Mouse (Mus musculus) cerebellum, postnatal 10 days (tissue): ENCODE results near the gene Fam129a.

Source experiments
- DNase-seq, 2 experiments: peaks; one replicate each; pipeline ENCODE4 v3.0.0; 2021; ENCODE audit warnings: mixed read lengths in 2 of 2

Gene Fam129a

GRCm38 (mm10) chr1:151584565-151585216 lies 13.7 kb downstream of the Fam129a start:
- no peak for DNase-seq

DNA sequence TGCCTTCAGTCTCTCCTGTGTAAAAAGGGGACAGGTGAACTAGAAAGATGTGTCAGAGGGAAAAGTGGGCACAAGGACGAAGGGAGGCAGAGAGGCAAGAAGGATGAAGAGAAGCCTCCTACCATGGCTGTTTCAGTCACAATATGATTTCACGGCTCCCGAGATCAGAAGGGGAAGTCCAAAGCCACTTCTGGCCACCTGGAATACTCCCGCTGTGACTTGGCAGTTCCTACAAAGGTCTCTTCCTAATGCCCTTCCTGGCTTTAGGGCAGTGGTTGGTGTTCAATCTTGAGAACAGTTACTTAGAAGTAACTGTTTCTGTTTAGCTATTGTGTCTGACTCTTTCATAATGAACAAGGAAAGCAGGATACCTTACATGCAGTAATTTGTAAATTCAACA lies 14.7 kb downstream of the Fam129a start:
- peak; percentile 16 to 25 for DNase-seq

GRCm38 (mm10) chr1:151592085-151593017 lies 21.4 kb downstream of the Fam129a start:
- no peak for DNase-seq

- DNase-seq = no peak
Measured at GRCm38 (mm10) chr1:151594906-151595305, 23.9 kb downstream of the Fam129a start.

- DNase-seq = no peak
Measured at GRCm38 (mm10) chr1:151595600-151596299, 24.8 kb downstream of the Fam129a start.

DNA sequence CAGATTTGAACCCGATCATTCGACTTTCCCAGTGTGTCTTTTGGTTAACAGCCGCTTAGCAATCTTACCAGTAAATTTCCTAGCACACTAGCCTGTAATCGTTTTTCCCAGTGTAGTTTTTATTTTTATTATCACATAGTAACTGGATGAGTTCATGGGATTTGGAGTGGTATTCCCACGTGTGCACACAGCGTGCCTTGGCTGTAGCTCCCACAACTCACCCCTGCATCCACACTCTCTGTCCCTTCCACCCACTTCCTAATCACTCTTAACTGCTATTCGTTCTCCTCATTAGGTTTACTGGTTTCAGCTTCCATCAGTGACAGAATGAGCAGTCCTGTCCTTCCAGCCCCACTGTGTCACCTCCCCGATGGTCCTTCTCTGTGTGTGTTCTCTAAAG lies 25.6 kb downstream of the Fam129a start:
- no peak for DNase-seq

- no peak for DNase-seq
Measured at GRCm38 (mm10) chr1:151597677-151598297, 26.8 kb downstream of the Fam129a start.

DNA sequence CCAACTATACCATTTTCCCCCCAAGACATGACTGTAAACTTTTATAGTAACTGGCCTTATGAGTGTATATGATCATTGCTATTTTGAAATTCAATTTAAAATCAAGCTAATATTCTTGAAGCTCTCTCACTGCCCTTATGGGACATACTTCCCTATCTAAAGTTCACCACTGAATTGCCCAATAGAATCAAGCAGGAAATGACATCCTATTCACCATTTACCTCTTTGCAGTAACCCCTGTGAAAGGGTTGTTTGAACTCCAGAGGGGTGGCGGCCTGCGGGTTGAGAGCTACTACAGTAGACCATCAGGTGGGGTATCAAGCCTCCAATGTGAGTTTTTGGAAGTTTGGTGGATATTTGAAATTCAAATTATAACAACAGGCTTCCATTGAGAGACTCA lies 27.9 kb downstream of the Fam129a start:
- no peak for DNase-seq

DNA sequence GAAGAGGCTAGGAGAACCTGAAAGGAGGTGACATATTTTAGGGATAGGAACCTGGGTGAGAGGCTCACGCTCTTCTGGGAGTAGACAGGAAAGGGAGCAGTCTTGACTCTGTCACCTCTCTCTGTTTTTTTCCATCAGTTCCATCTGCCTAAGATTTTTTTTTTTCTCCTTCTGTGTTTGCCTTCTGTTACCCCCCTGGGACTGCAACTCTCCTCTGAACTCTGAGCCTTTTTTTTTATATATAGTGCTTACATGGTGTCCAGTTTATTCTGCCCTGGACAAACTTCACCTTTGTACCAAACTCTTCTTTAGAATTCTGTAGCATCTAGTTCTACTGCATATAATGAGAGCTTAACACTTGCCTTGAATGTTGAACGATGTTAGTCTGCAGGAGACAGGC lies 33.3 kb downstream of the Fam129a start:
- no peak for DNase-seq

- peak in 1 of 2 experiments; percentile 8 for DNase-seq
Measured at GRCm38 (mm10) chr1:151607957-151608356, 37.0 kb downstream of the Fam129a start.

DNA sequence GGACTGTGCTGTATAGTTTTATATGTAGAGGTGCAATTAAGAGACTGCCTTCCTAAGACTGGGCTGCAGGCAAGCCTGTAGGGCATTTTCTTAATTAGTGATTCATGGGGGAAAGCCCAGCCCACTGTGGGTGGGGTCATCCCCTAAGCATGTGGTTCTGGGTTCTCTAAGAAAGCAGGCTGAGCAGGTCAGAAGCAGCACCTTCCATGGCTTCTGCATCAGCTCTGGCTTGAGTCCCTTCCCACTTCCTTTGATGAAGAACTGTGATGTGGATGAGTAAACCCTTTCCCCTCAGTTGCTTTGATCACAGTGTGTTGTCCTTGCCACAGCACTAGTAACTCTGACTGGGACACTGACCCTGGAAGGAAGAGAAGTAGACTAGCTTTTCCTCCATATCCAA lies 39.6 kb downstream of the Fam129a start:
- no peak for DNase-seq

GRCm38 (mm10) chr1:151614320-151614935 lies 43.4 kb downstream of the Fam129a start:
- DNase-seq = no peak

DNA sequence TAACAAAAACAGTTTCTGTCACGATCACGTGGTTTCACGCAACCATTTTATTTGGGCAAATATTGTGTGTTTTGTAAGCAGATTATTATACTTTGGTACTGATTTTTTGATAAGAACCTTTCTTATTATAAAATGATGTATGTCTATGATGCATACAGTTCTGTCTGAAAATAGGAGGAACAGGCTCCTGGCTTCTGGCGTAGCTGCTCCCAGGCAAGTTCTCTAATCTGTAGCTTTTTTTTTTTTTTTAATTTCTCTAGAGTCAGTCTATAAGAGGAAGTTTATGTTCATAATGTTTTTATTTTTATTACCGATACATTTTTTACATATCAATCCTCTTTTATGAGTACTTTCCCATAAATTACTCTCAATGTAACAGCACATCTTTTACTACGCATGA lies 44.6 kb downstream of the Fam129a start:
- no peak for DNase-seq

DNA sequence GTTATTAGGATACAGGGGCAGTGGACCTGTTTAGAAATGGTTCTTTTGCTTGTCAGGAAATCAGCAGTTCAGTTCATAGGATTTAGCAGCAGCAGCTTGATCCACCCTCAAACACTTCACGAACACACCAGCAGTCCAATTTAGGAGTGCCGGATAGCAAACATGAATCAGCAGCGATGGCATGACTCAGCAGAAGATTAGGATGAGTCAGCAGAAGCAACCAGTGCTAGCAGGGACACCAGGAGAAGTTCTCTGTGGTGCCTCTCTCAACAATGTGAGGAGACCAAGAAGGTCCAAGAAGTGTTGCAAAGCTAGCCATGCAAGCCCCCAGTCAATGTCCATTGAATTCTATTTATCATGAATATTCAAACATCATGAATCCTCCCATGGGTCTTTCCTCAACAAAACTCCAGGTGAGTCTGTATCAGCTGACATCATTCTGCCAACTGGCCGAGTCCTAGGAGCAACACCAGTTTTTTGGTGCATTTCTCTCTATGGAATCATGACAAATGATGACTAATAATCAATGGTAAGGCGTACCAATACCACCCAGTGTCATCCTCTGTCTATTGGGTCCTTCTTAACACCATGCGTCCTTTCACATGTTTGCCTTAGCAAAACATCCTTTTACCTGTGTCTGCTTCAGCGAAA lies 45.7 kb downstream of the Fam129a start:
- DNase-seq = no peak

DNA sequence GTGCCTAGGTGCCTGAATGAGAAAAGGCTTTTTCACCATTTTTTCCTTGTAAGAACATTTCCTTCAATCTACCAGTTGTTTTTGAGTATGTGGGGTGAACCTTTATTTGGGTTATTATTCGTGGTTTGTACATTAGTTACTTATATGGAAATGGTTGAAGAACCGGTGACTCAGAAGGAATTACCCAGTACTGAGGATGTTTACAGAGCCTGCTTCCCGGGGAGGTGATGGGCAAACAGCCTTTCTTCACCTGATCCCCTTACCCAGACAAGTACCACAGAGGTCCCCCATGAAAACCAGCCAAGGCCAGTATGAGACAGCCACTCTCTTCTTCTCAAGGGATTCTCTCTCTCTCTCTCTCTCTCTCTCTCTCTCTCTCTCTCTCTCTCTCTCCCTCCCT lies 47.3 kb downstream of the Fam129a start:
- DNase-seq = no peak

DNA sequence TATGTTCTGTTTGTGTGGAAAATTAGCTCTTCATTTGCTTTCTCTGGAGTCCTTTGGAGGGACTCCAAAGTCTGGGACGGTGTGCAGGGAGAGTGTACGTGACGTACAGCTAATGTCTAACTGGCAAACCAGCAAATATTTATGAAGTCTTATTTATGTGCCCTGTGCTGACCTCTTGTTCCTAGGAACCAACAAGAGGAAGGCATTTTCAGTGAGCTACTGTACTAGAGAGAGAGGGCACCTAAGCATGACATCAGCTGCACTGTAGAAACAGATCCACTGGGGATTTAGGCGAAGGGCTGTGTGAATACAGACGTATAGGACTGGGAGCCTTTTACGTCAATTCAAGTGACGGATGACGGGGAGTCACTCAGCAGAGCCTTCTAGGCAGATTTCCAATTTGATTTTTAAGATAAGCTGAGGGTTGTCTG lies 48.3 kb downstream of the Fam129a start:
- DNase-seq = no peak

DNA sequence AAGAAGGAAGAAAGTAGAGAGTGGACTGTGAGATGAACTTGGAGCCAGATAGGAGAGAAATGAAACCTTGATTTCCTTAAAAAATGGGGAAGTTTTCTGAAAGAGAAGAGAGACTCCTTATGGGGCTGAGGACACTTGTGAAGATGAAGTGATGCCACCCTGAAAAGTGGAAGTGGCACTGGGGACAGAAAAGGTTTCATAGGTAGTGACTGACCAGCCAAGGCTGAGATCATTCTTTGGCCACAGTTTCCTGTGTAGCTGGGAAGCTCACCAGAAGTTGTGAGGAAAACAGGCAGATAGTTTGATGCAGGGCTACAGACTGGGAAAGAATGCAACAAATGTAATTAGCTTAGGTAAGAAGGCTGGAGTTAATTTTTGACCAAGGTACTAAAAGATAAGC lies 49.7 kb downstream of the Fam129a start:
- no peak for DNase-seq

- DNase-seq = no peak
Measured at GRCm38 (mm10) chr1:151624442-151625226, 53.6 kb downstream of the Fam129a start.

- DNase-seq = no peak
Measured at GRCm38 (mm10) chr1:151625260-151625659, 54.3 kb downstream of the Fam129a start.

GRCm38 (mm10) chr1:151625690-151626089 lies 54.7 kb downstream of the Fam129a start:
- no peak for DNase-seq

GRCm38 (mm10) chr1:151626631-151627030 lies 55.6 kb downstream of the Fam129a start:
- peak in 1 of 2 experiments; percentile 8 for DNase-seq
